Mouse (Mus musculus) kidney, embryonic 15.5 days (tissue): ENCODE measurements at regions not wholly inside any gene's neighbourhood (a gene's known extent, or its start where the extent isn't known, plus 50 kb on each side); places are given as distances from the start of the nearest gene placed in this dataset.

ENCODE experiments used
- ATAC-seq: fragments of 200-750 bp; cut with Nextera tagmentation; replicated peaks from 2 replicates; pipeline ENCODE4 v1.8.0; 2017; ENCODE audit warnings: moderate TSS enrichment; ENCODE audit not compliant: low FRiP score
- H3K27ac ChIP-seq: fragments of 300-500 bp; sonication (generic); 2 replicates; pipeline ENCODE4 v1.5.1; 2015; ENCODE audit warnings: mild to moderate bottlenecking, inconsistent platforms
- H3K27me3 ChIP-seq: fragments of 300-500 bp; sonication (generic); 2 replicates; pipeline ENCODE4 v1.6.1; 2015; ENCODE audit warnings: inconsistent platforms
- H3K36me3 ChIP-seq: fragments of 300-500 bp; sonication (generic); 2 replicates; pipeline ENCODE4 v1.6.1; 2015; ENCODE audit warnings: inconsistent platforms
- H3K4me1 ChIP-seq: fragments of 300-500 bp; sonication (generic); 2 replicates; pipeline ENCODE4 v1.6.1; 2015; ENCODE audit warnings: inconsistent platforms
- H3K4me2 ChIP-seq: fragments of 300-500 bp; sonication (generic); 2 replicates; pipeline ENCODE4 v1.6.1; 2015; ENCODE audit warnings: moderate library complexity, mild to moderate bottlenecking, inconsistent platforms
- H3K4me3 ChIP-seq: fragments of 300-500 bp; sonication (generic); replicated peaks from 2 replicates; pipeline ENCODE4 v1.5.1; 2015; ENCODE audit warnings: mild to moderate bottlenecking, inconsistent platforms
- H3K9ac ChIP-seq: fragments of 300-500 bp; sonication (generic); 2 replicates; pipeline ENCODE4 v1.6.1; 2015; ENCODE audit warnings: mild to moderate bottlenecking, inconsistent platforms
- H3K9me3 ChIP-seq: fragments of 300-500 bp; sonication (generic); replicated peaks from 2 replicates; pipeline ENCODE4 v1.6.1; 2016; ENCODE audit warnings: inconsistent platforms
- WGBS: fragments of 180-500 bp; shearing (Covaris S2); methylation state at CpG from one replicate; pipeline ENCODE4 v1.1.7; 2015; ENCODE audit warnings: mixed read lengths; 5-methylcytosine and 5-hydroxymethylcytosine counted together

DNA sequence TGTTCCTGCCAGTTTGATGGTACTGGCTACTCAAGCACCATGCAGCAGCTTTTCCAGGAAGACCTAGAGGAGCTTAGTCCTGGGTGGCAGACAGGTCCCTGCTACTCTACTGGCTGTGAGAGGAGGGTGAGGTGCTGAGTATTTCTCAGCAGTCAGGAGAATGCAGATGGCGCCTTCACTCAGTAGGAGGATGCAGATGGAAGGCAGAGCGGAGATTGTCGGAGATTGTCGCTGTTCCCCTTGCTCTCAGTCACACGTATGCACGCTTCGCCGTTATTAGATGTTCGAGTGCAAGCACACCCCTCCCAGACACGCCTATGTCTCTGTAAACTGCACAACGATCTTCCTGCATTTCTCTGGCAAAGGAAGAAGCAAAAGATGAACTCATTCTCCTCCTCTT, 261.4 kb upstream of the Cnr1 start:
- no peaks in the 10 kb centered on the region for H3K27me3 ChIP-seq
- ATAC-seq = no peak
- H3K36me3 ChIP-seq = no peaks in the 10 kb centered on the region
- 71% methylated on average over 11 of the region's 11 CpGs for WGBS
- H3K9me3 ChIP-seq = no peaks in the 10 kb centered on the region
- H3K27ac ChIP-seq = no peak overlapping the region
- no peak overlapping the region for H3K9ac ChIP-seq
- no peak overlapping the region for H3K4me3 ChIP-seq
- peaks cover 6% of the 10 kb centered on the region; the same call in 1 of the 2 replicates for H3K4me1 ChIP-seq
- no peak overlapping the region for H3K4me2 ChIP-seq

DNA sequence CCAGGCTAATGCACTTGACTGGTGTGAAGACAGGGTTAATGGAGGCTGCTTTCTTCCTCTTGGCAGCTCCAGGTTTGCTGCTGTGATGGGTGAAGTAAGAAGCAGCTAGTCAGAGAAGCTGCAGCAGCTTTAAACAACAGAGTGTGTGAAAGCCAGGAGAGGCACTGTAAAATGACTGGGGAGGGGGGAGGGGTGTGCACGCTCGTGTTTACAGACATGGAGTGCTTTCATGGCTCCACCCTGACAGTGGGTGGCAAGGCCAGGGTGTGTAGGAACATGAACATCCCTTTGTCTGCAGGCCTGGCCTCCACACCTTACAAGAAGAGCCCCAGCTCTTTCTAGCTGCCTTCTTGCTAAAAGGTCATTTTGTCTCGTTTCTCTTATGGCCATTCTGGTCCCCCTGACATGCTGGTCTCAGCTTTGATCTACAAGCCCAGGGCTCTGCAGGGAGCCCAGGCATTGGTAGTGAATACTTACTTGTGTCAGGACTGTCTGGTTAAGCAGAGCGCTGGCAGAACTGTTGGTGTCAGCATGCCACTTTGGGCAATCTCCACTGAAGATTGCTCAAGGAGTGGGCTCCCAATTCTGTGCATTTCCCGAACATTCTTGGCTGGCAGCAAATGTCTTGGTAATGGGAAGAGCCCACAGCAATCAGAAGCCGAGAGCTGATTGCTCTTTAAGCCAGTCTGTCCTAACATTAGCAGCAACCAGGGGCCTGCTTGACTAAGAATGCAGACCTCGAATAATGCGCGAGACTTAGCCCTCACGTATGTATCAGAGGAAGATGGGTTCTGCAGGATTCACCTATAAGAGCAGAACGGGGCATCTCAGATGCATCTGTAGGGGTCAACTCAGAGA, 260.5 kb upstream of the Cnr1 start:
- H3K4me1 ChIP-seq = peaks cover 8% of the 10 kb centered on the region; the same call in 1 of the 2 replicates
- no peak for ATAC-seq
- 53% methylated on average over 11 of the region's 11 CpGs for WGBS

DNA sequence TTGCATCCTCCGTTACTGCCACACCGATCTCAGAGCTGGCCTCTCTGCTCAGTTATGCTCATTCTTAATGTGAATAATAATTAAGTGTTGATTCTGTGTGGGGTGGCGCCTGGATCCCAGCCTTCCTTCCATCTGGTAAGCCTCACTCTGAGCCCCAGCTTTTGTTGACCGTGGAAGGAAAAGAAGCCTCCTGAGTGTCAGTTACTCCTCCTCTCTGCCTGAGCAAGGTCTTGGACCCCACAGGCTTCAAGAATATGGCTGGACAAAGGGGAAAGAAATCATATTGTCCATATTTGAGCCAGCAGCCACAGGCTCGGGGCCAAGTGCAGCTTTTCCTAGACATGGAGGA, 259.9 kb upstream of the Cnr1 start:
- Histone ChIP-seq H3K36me3 (no peaks in the 10 kb centered on the region), H3K4me3 (no peak overlapping the region), H3K27ac (no peak overlapping the region), H3K9ac (no peak overlapping the region), H3K4me2 (no peak overlapping the region), H3K27me3 (no peaks in the 10 kb centered on the region), H3K9me3 (no peaks in the 10 kb centered on the region), H3K4me1 (peaks cover 10% of the 10 kb centered on the region; the same call in 1 of the 2 replicates)
- WGBS = 74% methylated on average over 5 of the region's 5 CpGs
- ATAC-seq = no peak

More for the DNA sequence above, 260.5 kb upstream of the Cnr1 start:
- no peak overlapping the region for H3K9ac ChIP-seq
- H3K9me3 ChIP-seq = no peaks in the 10 kb centered on the region
- H3K27ac ChIP-seq = no peak overlapping the region
- H3K4me2 ChIP-seq = no peak overlapping the region
- no peaks in the 10 kb centered on the region for H3K27me3 ChIP-seq
- H3K36me3 ChIP-seq = no peaks in the 10 kb centered on the region
- H3K4me3 ChIP-seq = no peak overlapping the region

DNA sequence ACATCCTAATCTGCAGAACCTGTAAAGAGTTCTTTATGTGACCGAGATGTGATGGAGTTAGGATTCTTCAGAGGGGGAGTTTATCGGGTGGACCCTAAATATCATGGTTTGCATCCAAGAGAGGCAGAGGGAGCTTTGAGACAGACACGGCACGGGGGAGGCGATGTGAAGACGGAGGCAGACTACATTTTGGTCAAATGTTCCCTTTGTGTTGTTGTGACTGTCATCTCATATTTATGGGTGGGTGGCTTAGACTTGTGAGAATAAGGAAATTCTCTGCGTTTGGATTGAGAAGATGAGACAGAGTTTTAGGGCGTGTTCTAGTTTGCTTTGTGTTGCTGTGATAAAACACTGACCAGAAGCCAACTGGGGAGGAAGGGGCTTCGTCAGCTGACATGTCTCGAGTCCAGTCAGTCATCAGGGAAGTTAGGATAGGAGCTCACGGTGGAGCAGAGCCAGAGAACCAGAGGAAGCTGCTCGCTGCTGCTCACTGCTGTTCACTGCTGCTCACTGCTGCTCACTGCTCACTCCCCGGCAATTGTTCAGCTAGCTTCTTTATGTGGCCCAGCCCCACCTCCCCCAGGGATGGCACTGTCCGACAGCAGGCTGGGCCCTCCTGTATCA, 259.0 kb upstream of the Cnr1 start:
- H3K4me2 ChIP-seq = no peak overlapping the region
- H3K9ac ChIP-seq = no peak overlapping the region
- no peaks in the 10 kb centered on the region for H3K9me3 ChIP-seq
- H3K27ac ChIP-seq = no peak overlapping the region
- WGBS = 58% methylated on average over 14 of the region's 14 CpGs
- no peaks in the 10 kb centered on the region for H3K27me3 ChIP-seq
- H3K4me3 ChIP-seq = no peak overlapping the region
- no peak for ATAC-seq
- no peaks in the 10 kb centered on the region for H3K36me3 ChIP-seq
- peaks cover 10% of the 10 kb centered on the region; the same call in 1 of the 2 replicates for H3K4me1 ChIP-seq

DNA sequence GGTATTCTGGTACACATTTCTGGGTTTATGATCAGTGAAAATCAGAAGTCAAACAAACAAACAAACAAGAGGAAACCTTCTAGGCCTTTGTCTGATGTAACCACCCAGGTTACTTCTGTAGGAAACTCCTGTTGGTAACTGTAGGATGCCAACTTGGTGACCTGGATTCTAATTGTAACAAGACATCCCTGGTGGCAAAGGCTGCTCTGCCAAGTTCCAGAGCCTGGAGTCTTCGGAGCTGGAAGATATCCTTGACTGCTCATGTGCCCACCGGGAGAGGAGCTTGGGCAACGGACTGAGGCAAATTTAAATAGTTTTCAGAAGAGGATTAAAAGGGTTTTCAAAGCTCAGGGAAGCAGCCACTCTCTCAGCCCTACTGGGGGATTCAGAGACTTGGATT, 256.0 kb upstream of the Cnr1 start:
- no peak overlapping the region for H3K27ac ChIP-seq
- no peak for ATAC-seq
- peaks cover 10% of the 10 kb centered on the region; the same call in 1 of the 2 replicates for H3K4me1 ChIP-seq
- no peak overlapping the region for H3K4me3 ChIP-seq
- H3K9me3 ChIP-seq = no peaks in the 10 kb centered on the region
- H3K27me3 ChIP-seq = no peaks in the 10 kb centered on the region
- no peak overlapping the region for H3K9ac ChIP-seq
- 52% methylated on average over 3 of the region's 3 CpGs for WGBS
- no peaks in the 10 kb centered on the region for H3K36me3 ChIP-seq
- H3K4me2 ChIP-seq = no peak overlapping the region

DNA sequence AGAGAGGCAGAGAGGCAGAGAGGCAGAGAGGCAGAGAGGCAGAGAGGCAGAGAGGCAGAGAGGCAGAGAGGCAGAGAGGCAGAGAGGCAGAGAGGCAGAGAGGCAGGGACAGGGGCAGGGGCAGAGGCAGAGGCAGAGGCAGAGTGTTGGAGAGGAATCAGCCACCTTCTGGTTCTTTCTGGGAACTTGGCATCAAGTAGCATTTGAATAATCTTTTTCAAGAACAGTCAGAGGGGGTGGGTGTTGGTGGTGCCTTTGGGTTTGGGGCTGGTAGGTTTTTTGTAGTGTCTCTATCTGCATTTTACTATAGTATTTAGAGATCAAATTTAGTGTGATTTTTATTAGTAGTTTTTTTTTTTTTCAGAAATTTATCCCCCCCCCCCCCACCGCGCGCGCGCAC, 249.3 kb upstream of the Cnr1 start:
- Histone ChIP-seq H3K36me3 (no peaks in the 10 kb centered on the region), H3K9me3 (no peaks in the 10 kb centered on the region), H3K4me1 (no peaks in the 10 kb centered on the region), H3K4me3 (no peak overlapping the region), H3K27ac (no peak overlapping the region), H3K27me3 (no peaks in the 10 kb centered on the region), H3K9ac (no peak overlapping the region), H3K4me2 (no peak overlapping the region)
- ATAC-seq = no peak
- no CpG with 5 or more reads among the region's 5 CpGs for WGBS

DNA sequence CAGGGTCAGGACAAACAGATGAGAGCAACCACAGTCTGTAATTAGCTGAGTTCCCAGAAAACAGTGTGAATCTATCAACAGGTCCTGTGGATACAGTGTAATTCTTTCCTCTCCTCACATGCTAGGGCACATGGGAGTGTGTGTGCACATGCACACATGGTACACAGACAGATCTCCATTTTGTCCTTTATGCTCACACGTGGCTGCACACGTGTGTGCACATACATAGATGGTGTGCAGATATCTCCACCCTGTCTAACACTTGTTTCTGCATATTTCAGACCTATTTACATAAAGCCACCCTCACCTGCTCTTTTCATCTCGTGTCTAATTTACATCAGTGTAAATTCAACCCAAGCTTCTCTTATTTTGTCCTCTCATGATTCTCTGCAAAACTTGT, 245.0 kb upstream of the Cnr1 start:
- Histone ChIP-seq H3K9me3 (no peaks in the 10 kb centered on the region), H3K4me1 (no peaks in the 10 kb centered on the region), H3K36me3 (no peaks in the 10 kb centered on the region), H3K9ac (no peak overlapping the region), H3K4me2 (no peak overlapping the region), H3K27ac (no peak overlapping the region), H3K27me3 (no peaks in the 10 kb centered on the region), H3K4me3 (no peak overlapping the region)
- no peak for ATAC-seq
- WGBS = 75% methylated on average over 3 of the region's 3 CpGs

DNA sequence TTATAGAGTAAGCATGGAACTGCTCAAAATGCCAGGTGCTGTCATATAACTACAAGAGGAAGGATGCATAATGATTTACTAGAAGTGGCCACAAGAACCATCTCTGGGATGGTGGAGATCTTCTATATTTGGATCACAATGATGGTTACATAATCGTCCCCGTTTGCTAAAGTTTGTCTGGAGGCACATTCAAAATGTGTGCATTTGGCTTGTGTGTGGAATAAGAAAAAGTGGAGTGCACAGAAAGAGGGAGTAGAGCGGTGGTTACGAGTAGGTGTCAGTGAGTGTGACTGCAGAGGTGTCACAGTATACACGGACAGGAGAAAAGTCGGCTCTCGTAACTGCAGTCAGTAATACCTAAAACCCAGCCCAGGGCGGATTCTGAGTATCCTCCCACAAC, 238.3 kb upstream of the Cnr1 start:
- no peak overlapping the region for H3K4me3 ChIP-seq
- no peaks in the 10 kb centered on the region for H3K9me3 ChIP-seq
- H3K4me2 ChIP-seq = no peak overlapping the region
- no peaks in the 10 kb centered on the region for H3K36me3 ChIP-seq
- no peaks in the 10 kb centered on the region for H3K27me3 ChIP-seq
- no peak overlapping the region for H3K9ac ChIP-seq
- 0 out of 2 replicates have a peak, but pooled peaks cover 2% of the 10 kb centered on the region for H3K4me1 ChIP-seq
- no peak for ATAC-seq
- H3K27ac ChIP-seq = no peak overlapping the region
- 56% methylated on average over 8 of the region's 8 CpGs for WGBS

DNA sequence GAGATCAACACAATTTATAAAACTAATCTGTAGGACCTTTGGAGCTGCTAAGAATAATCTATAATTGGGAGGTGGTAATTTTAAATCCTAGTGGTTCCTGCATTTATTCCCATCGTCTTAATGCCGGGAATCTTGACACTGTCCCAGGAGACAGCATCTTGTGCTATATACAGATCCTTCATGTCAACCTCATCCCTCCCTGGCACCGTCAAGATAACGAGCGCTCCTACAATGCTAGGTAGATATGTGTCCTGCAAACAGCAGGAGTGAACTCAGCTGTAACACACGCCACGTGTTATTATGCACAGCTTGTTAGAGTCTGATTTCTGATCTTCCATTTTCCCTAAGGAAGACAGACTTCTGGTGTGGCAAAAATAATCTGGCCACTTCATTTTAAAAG, 237.0 kb upstream of the Cnr1 start:
- Histone ChIP-seq H3K27ac (no peak overlapping the region), H3K27me3 (no peaks in the 10 kb centered on the region), H3K4me2 (no peak overlapping the region), H3K4me1 (0 out of 2 replicates have a peak, but pooled peaks cover 2% of the 10 kb centered on the region), H3K4me3 (no peak overlapping the region), H3K9ac (no peak overlapping the region), H3K9me3 (no peaks in the 10 kb centered on the region), H3K36me3 (no peaks in the 10 kb centered on the region)
- WGBS = 74% methylated on average over 7 of the region's 7 CpGs
- no peak for ATAC-seq

DNA sequence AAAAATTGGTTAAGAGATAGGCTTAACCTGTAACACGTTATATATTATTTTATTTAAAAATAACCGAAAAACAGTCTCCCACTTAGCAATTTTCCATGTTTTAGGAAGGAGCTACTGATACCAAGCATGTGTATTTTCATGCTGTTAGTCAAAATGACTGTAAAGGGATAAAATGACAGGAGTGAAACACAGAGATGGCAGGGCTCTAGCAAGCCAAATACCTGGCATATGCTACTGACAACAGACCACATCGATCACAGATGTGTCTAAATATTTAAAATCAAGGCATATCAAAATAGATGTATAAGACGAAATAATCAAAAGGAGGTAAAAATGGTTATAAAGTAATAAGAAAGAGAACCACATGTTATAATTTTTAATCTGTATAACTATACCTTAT, 231.0 kb upstream of the Cnr1 start:
- 90% methylated on average over 4 of the region's 4 CpGs for WGBS
- Histone ChIP-seq H3K9ac (no peak overlapping the region), H3K4me1 (no peaks in the 10 kb centered on the region), H3K27me3 (no peaks in the 10 kb centered on the region), H3K4me2 (no peak overlapping the region), H3K36me3 (no peaks in the 10 kb centered on the region), H3K4me3 (no peak overlapping the region), H3K27ac (no peak overlapping the region), H3K9me3 (no peaks in the 10 kb centered on the region)
- no peak for ATAC-seq

DNA sequence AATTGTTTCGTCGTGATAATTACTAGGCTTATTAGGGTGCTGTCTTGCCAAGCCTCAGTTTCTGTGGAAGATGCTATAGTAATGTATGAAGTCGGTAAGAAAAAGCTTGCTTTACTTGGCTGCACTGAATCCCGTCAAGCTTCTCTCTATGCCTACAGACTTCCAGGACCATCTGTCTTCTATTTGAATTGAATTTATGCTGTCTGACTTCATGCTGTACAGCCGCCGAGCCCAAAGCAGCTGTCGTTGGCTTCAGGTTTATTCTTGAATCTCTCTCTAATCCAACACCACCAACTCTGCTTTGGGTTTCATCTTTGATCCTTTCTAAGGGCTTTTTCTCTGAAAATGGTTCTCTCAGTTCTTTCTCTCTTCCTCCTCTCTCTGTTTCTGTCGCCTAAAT, 227.4 kb upstream of the Cnr1 start:
- no peak overlapping the region for H3K4me2 ChIP-seq
- no peak overlapping the region for H3K4me3 ChIP-seq
- H3K27ac ChIP-seq = no peak overlapping the region
- no peak overlapping the region for H3K9ac ChIP-seq
- no peaks in the 10 kb centered on the region for H3K4me1 ChIP-seq
- ATAC-seq = no peak
- no peaks in the 10 kb centered on the region for H3K36me3 ChIP-seq
- no peaks in the 10 kb centered on the region for H3K27me3 ChIP-seq
- no peaks in the 10 kb centered on the region for H3K9me3 ChIP-seq
- WGBS = 77% methylated on average over 8 of the region's 8 CpGs

DNA sequence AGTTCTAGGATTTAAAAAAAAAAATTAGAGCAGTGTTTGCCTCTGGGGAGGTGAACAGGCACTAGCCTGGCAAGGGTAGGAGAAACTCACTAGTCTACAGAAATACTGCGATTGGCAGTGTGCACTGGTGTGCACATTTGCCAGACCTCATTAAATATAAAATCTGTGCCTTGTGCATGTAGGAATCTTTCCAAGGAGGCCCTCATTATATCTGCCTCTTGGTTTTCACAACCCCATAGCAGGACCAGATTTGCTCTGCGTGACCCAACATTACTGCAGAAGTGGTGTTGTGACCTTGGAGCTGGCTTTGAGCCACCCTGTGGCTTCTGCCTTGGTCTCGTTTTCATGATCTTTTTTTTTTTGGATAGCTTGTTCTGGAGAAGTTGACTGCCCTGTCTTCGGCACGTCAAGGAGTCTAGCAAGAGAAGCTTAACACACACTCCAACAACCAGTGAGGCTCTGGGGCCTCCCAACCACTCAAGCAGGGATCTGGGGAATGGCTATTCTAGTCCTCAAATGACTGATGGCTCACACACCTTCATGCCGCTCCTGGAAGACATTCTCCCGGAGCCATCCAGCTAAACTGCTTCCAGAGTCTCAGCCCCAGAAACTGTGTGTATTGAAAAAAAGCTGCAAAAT, 222.2 kb upstream of the Cnr1 start:
- Histone ChIP-seq H3K36me3 (no peaks in the 10 kb centered on the region), H3K27ac (no peak overlapping the region), H3K4me3 (no peak overlapping the region), H3K4me2 (no peak overlapping the region), H3K9me3 (no peaks in the 10 kb centered on the region), H3K4me1 (no peaks in the 10 kb centered on the region), H3K9ac (no peak overlapping the region), H3K27me3 (no peaks in the 10 kb centered on the region)
- WGBS = 81% methylated on average over 7 of the region's 7 CpGs
- no peak for ATAC-seq
